Mouse (Mus musculus): ENCODE results near the gene 9530068E07Rik. TPM values are rescaled to one million over a fixed set of nuclear protein-coding genes. Genes with fewer than 3 reads are reported as not detected.

The 9530068E07Rik gene
- total and polyA plus RNA-seq, 3 experiments: 102 to 153 (median 128) TPM

GRCm38 (mm10) chr11:52346635-52347005 is 49.6 kb upstream of the 9530068E07Rik start:
- peaks cover 2% of the 10 kb centered on the region for H3K9me3 ChIP-seq (replicated peaks; ENCODE audit: low read length)
- H3K27ac ChIP-seq (ENCODE audit: insufficient read depth, low read depth): no peak overlapping the region
- peak overlapping the region; percentile 78 for H3K4me2 ChIP-seq (ENCODE audit: insufficient read depth, low read depth, poor library complexity, severe bottlenecking)
- peak; percentile 68 for DNase-seq (ENCODE audit: extremely low read depth)
- in situ Hi-C loops (cut with MboI; ENCODE audit: low pct_ligation_motif_present, low pct_unique_long_range_greater_than_20kb, low sequenced_read_pairs): no loop called here
- H3K27me3 ChIP-seq (replicated peaks): peaks cover 11% of the 10 kb centered on the region
- H3K36me3 ChIP-seq (replicated peaks in 1 of 2; ENCODE audit: control insufficient read depth in 1 of 2, insufficient read depth in 1 of 2, low read length in 1 of 2): no peaks in the 10 kb centered on the region
- peak overlapping the region; percentile 8 to 44 (median 16) for H3K4me3 ChIP-seq (replicated peaks in 1 of 3; ENCODE audit: low read depth in 2 of 3, low read length in 2 of 3, poor library complexity in 1 of 3)
- dilution Hi-C loops (cut with MboI; ENCODE audit: extremely low pct_ligation_motif_present, extremely low pct_unique_long_range_greater_than_20kb, low sequenced_read_pairs): no loop called here
- TF ChIP-seq ZNF384 (IDR thresholded peaks at IDR 0.05; ENCODE audit: low read depth, low read length): no peak
- peak; percentile 39; the same call in 1 of the 2 replicates for TF ChIP-seq POLR2A (IDR thresholded peaks at IDR 0.05; ENCODE audit: low read depth, low read length)
- peaks cover 3 to 35% of the 10 kb centered on the region in 2 experiments; a peak in 3 of 4 replicates for H3K4me1 ChIP-seq (ENCODE audit: control insufficient read depth in 1 of 2, insufficient read depth in 2 of 2)
- H3K9ac ChIP-seq (ENCODE audit: insufficient read depth, low read depth): peak overlapping the region; percentile 15; the same call in 1 of the 2 replicates
- H3K79me2 ChIP-seq (replicated peaks; ENCODE audit: control insufficient read depth, extremely low read depth, insufficient read depth, poor library complexity, severe bottlenecking): no peaks in the 10 kb centered on the region

- Histone ChIP-seq H3K9ac (ENCODE audit: insufficient read depth, low read depth) (no peak overlapping the region), H3K36me3 (replicated peaks in 1 of 2; ENCODE audit: control insufficient read depth in 1 of 2, insufficient read depth in 1 of 2, low read length in 1 of 2) (no peaks in the 10 kb centered on the region), H3K4me3 (replicated peaks in 1 of 3; ENCODE audit: low read depth in 2 of 3, low read length in 2 of 3, poor library complexity in 1 of 3) (no peak overlapping the region), H3K4me1 (ENCODE audit: control insufficient read depth in 1 of 2, insufficient read depth in 2 of 2) (peaks cover 3 to 23% of the 10 kb centered on the region in 2 experiments; a peak in 3 of 4 replicates), H3K27me3 (replicated peaks) (peaks cover 11% of the 10 kb centered on the region), H3K4me2 (ENCODE audit: insufficient read depth, low read depth, poor library complexity, severe bottlenecking) (no peak overlapping the region), H3K9me3 (replicated peaks; ENCODE audit: low read length) (peaks cover 2% of the 10 kb centered on the region), H3K79me2 (replicated peaks; ENCODE audit: control insufficient read depth, extremely low read depth, insufficient read depth, poor library complexity, severe bottlenecking) (no peaks in the 10 kb centered on the region), H3K27ac (ENCODE audit: insufficient read depth, low read depth) (no peak overlapping the region)
- DNase-seq (ENCODE audit: extremely low read depth): no peak
- in situ Hi-C loops (cut with MboI; ENCODE audit: low pct_ligation_motif_present, low pct_unique_long_range_greater_than_20kb, low sequenced_read_pairs) (no loop called here), dilution Hi-C loops (cut with MboI; ENCODE audit: extremely low pct_ligation_motif_present, extremely low pct_unique_long_range_greater_than_20kb, low sequenced_read_pairs) (no loop called here)
- TF ChIP-seq JUN (IDR thresholded peaks at IDR 0.05; ENCODE audit: insufficient read depth, low read depth, low read length): no peak
These were observed 48.1 kb upstream of the 9530068E07Rik start for GRCm38 (mm10) chr11:52348156-52348555.

GRCm38 (mm10) chr11:52348724-52349123 is 47.5 kb upstream of the 9530068E07Rik start:
- no peak for DNase-seq (ENCODE audit: extremely low read depth)
- Histone ChIP-seq H3K79me2 (replicated peaks; ENCODE audit: control insufficient read depth, extremely low read depth, insufficient read depth, poor library complexity, severe bottlenecking) (no peaks in the 10 kb centered on the region), H3K27ac (ENCODE audit: insufficient read depth, low read depth) (no peak overlapping the region), H3K4me3 (replicated peaks in 1 of 3; ENCODE audit: low read depth in 2 of 3, low read length in 2 of 3, poor library complexity in 1 of 3) (no peak overlapping the region), H3K27me3 (replicated peaks) (peaks cover 11% of the 10 kb centered on the region), H3K9ac (ENCODE audit: insufficient read depth, low read depth) (no peak overlapping the region), H3K9me3 (replicated peaks; ENCODE audit: low read length) (peaks cover 2% of the 10 kb centered on the region), H3K4me2 (ENCODE audit: insufficient read depth, low read depth, poor library complexity, severe bottlenecking) (no peak overlapping the region), H3K36me3 (replicated peaks in 1 of 2; ENCODE audit: control insufficient read depth in 1 of 2, insufficient read depth in 1 of 2, low read length in 1 of 2) (no peaks in the 10 kb centered on the region), H3K4me1 (ENCODE audit: control insufficient read depth in 1 of 2, insufficient read depth in 2 of 2) (peaks cover 3 to 20% of the 10 kb centered on the region in 2 experiments; a peak in 3 of 4 replicates)
- in situ Hi-C loops (cut with MboI; ENCODE audit: low pct_ligation_motif_present, low pct_unique_long_range_greater_than_20kb, low sequenced_read_pairs) (no loop called here), dilution Hi-C loops (cut with MboI; ENCODE audit: extremely low pct_ligation_motif_present, extremely low pct_unique_long_range_greater_than_20kb, low sequenced_read_pairs) (no loop called here)
- TF ChIP-seq JUN (IDR thresholded peaks at IDR 0.05; ENCODE audit: insufficient read depth, low read depth, low read length): no peak
- TF ChIP-seq ELF1 (IDR thresholded peaks at IDR 0.05; ENCODE audit: low read depth, low read length): no peak
- peak; percentile 25 to 51; a peak in 3 of 4 replicates for TF ChIP-seq CTCF (conservative IDR thresholded peaks at IDR 0.05 in 1 of 2, IDR thresholded peaks at IDR 0.05 in 1 of 2; ENCODE audit: low read depth in 2 of 2, low read length in 2 of 2)
- TF ChIP-seq MXI1 (IDR thresholded peaks at IDR 0.05; ENCODE audit: low read depth, low read length): no peak
- TF ChIP-seq TCF12 (IDR thresholded peaks at IDR 0.05; ENCODE audit: low read depth, low read length): no peak
- no peak for TF ChIP-seq CHD2 (IDR thresholded peaks at IDR 0.05; ENCODE audit: low read length)
- TF ChIP-seq RAD21 (IDR thresholded peaks at IDR 0.05; ENCODE audit: low read depth, low read length): peak; percentile 14
- TF ChIP-seq SIN3A (IDR thresholded peaks at IDR 0.05; ENCODE audit: low read length): no peak
- TF ChIP-seq ETS1 (conservative IDR thresholded peaks at IDR 0.05; ENCODE audit: low read depth, low read length): no peak
